Mouse (Mus musculus) liver, adult 2 months (tissue): Measurements from ENCODE around the gene Napepld. TPM values are rescaled to one million over a fixed set of nuclear protein-coding genes. Genes with fewer than 3 reads are reported as not detected.

Source experiments
- DNase-seq: peaks from one replicate; pipeline ENCODE4 v3.0.0-alpha.2; 2011; ENCODE audit warnings: low read depth, low spot score; ENCODE audit errors: extremely low read depth
- H3K27ac ChIP-seq: fragments of 200-500 bp; replicated peaks from 2 replicates; pipeline ENCODE4 v1.5.1; 2012; ENCODE audit warnings: low read depth, mild to moderate bottlenecking, control low read depth, inconsistent platforms, low read length; ENCODE audit not compliant: insufficient read depth
- H3K27me3 ChIP-seq: fragments of 200-500 bp; 2 replicates; pipeline ENCODE4 v1.6.1; 2012; ENCODE audit warnings: mild to moderate bottlenecking, moderate library complexity, low read length, inconsistent platforms; ENCODE audit not compliant: control insufficient read depth, insufficient read depth
- H3K36me3 ChIP-seq: fragments of 200-500 bp; 2 replicates; pipeline ENCODE4 v1.6.1; 2012; ENCODE audit warnings: low read length, inconsistent platforms; ENCODE audit not compliant: control insufficient read depth, insufficient read depth
- H3K4me1 ChIP-seq: fragments of 200-500 bp; 2 replicates; pipeline ENCODE4 v1.6.1; 2011; ENCODE audit warnings: low read length; ENCODE audit not compliant: control insufficient read depth, insufficient read depth
- H3K4me3 ChIP-seq: fragments of 200-500 bp; 2 replicates; pipeline ENCODE4 v1.5.1; 2011; ENCODE audit warnings: low read depth, mild to moderate bottlenecking, control low read depth, low read length, moderate library complexity; ENCODE audit not compliant: insufficient read depth
- H3K79me2 ChIP-seq: fragments of 200-500 bp; 2 replicates; pipeline ENCODE4 v1.6.1; 2012; ENCODE audit warnings: inconsistent platforms, mild to moderate bottlenecking, low read length, moderate library complexity; ENCODE audit not compliant: control insufficient read depth, insufficient read depth
- H3K9ac ChIP-seq: fragments of 200-500 bp; 2 replicates; pipeline ENCODE4 v1.6.1; 2012; ENCODE audit warnings: low read depth, mild to moderate bottlenecking, control low read depth, inconsistent platforms, low read length
- CTCF ChIP-seq: fragments of 200-500 bp; IDR thresholded peaks from 2 replicates; pipeline ENCODE4 v1.5.1; 2011; ENCODE audit warnings: low read depth, low read length, control low read depth
- POLR2A ChIP-seq: fragments of 200-500 bp; IDR thresholded peaks from 2 replicates; pipeline ENCODE4 v1.6.1; 2011; ENCODE audit warnings: low read length, control low read depth; ENCODE audit not compliant: insufficient read depth; ENCODE audit errors: extremely low read depth
- WGBS: fragments of 180-500 bp; shearing (Covaris S2); methylation state at CpG from one replicate; pipeline ENCODE4 v1.1.7; 2018; 5-methylcytosine and 5-hydroxymethylcytosine counted together
- polyA plus RNA-seq: library from polyadenylated mRNA; depleted of rRNA; stranded (reverse); fragments of >200 nt; gene quantifications from 2 replicates; pipeline ENCODE4 v1.2.3, GENCODE M21; 2012
- total RNA-seq: library from RNA; depleted of rRNA; stranded (reverse); fragments of >200 nt; gene quantifications from 2 replicates; pipeline ENCODE4 v1.2.3, GENCODE M21; 2014

Napepld gene
- total and polyA plus RNA-seq, 2 experiments: 0.40 to 0.83 TPM

GRCm38 (mm10) chr5:21680029-21680428 lies 21.2 kb downstream of the Napepld start:
- TF ChIP-seq POLR2A (no peak), CTCF (no peak)
- WGBS: 72% methylated on average over 4 of the region's 4 CpGs

GRCm38 (mm10) chr5:21678363-21678762 lies 22.8 kb downstream of the Napepld start:
- H3K4me3 ChIP-seq: no peak overlapping the region
- no peak overlapping the region for H3K27ac ChIP-seq
- H3K27me3 ChIP-seq: no peaks in the 10 kb centered on the region
- no peak for DNase-seq
- H3K4me1 ChIP-seq: no peaks in the 10 kb centered on the region
- no peak for TF ChIP-seq POLR2A
- TF ChIP-seq CTCF: no peak
- WGBS: 93% methylated on average over 9 of the region's 9 CpGs
- no peak overlapping the region for H3K9ac ChIP-seq
- H3K36me3 ChIP-seq: peaks cover 2% of the 10 kb centered on the region; the same call in 1 of the 2 replicates
- no peaks in the 10 kb centered on the region for H3K79me2 ChIP-seq

More at GRCm38 (mm10) chr5:21680029-21680428, 21.2 kb downstream of the Napepld start:
- Histone ChIP-seq H3K27ac (no peak overlapping the region), H3K4me1 (no peaks in the 10 kb centered on the region), H3K9ac (no peak overlapping the region), H3K4me3 (no peak overlapping the region), H3K27me3 (0 out of 2 replicates have a peak, but pooled peaks cover 2% of the 10 kb centered on the region), H3K36me3 (peaks cover 2% of the 10 kb centered on the region; the same call in 1 of the 2 replicates), H3K79me2 (no peaks in the 10 kb centered on the region)
- no peak for DNase-seq

DNA sequence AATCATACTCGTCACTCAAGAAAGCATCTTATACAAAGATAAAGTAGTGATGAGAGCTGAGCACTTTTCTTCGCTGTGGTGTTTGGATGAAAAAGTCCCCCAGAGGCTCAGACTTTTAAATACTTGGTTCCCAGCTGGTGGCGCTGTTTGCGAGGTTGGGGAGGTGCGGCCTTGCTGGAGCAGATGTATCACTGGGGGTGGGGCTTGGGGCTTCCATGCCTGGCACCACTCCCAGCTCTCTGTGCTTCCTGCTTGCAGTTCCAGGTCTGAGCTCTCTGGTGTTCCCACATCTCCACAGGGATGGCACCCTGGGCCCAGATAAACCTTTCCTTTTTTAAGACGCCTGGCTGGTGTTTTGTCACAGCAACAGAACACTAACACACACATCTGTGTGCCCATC lies 23.3 kb downstream of the Napepld start:
- no peak for DNase-seq
- H3K4me1 ChIP-seq: no peaks in the 10 kb centered on the region
- no peaks in the 10 kb centered on the region for H3K27me3 ChIP-seq
- no peak overlapping the region for H3K4me3 ChIP-seq
- H3K9ac ChIP-seq: no peak overlapping the region
- H3K79me2 ChIP-seq: no peaks in the 10 kb centered on the region
- H3K27ac ChIP-seq: no peak overlapping the region
- H3K36me3 ChIP-seq: peaks cover 1% of the 10 kb centered on the region; the same call in 1 of the 2 replicates
- WGBS: 95% methylated on average over 6 of the region's 6 CpGs
- TF ChIP-seq POLR2A (no peak), CTCF (no peak)

DNA sequence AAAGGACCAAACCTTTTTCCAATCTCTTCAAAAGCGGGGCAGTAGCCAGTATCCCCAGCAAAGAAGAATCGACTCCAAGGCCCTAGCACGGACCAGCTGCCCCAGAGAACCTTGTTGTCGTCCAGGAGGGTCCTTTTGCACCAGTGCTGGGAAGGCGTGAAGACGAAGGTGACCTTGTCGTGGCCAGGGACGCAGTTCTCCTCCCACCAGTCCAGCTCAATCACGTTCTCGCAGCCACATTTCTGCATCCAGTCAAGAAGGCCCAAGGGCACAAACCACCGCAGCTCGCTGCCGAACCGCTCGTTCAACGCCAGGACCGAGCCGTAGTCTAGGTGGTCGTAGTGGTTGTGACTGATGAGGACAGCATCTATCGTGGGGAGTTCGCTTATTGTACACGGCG lies 25.7 kb downstream of the Napepld start:
- Histone ChIP-seq H3K36me3 (no peaks in the 10 kb centered on the region), H3K27me3 (no peaks in the 10 kb centered on the region), H3K4me3 (no peak overlapping the region), H3K9ac (no peak overlapping the region), H3K4me1 (no peaks in the 10 kb centered on the region), H3K27ac (no peak overlapping the region), H3K79me2 (no peaks in the 10 kb centered on the region)
- TF ChIP-seq POLR2A (no peak), CTCF (no peak)
- DNase-seq: no peak
- 95% methylated on average over 23 of the region's 23 CpGs for WGBS

- Histone ChIP-seq H3K27ac (no peak overlapping the region), H3K9ac (no peak overlapping the region)
These were observed 26.2 kb downstream of the Napepld start for GRCm38 (mm10) chr5:21675019-21675418.

GRCm38 (mm10) chr5:21673742-21674141 lies 27.5 kb downstream of the Napepld start:
- TF ChIP-seq POLR2A: no peak
- no peak for TF ChIP-seq CTCF
- Histone ChIP-seq H3K4me1 (no peaks in the 10 kb centered on the region), H3K79me2 (no peaks in the 10 kb centered on the region), H3K27ac (no peak overlapping the region), H3K27me3 (no peaks in the 10 kb centered on the region), H3K36me3 (no peaks in the 10 kb centered on the region), H3K9ac (no peak overlapping the region), H3K4me3 (no peak overlapping the region)
- DNase-seq: no peak
- 95% methylated on average over 9 of the region's 9 CpGs for WGBS

More at GRCm38 (mm10) chr5:21675019-21675418, 26.2 kb downstream of the Napepld start:
- no peaks in the 10 kb centered on the region for H3K4me1 ChIP-seq
- no peak for TF ChIP-seq POLR2A
- TF ChIP-seq CTCF: no peak
- H3K4me3 ChIP-seq: no peak overlapping the region
- WGBS: 90% methylated on average over 12 of the region's 12 CpGs
- H3K27me3 ChIP-seq: no peaks in the 10 kb centered on the region
- no peaks in the 10 kb centered on the region for H3K79me2 ChIP-seq
- no peaks in the 10 kb centered on the region for H3K36me3 ChIP-seq
- no peak for DNase-seq
